Mouse (Mus musculus) spleen, adult 2 months (tissue): ENCODE results near the gene Gtf2a2.

Experiments
- CTCF ChIP-seq: fragments of 200-500 bp; IDR thresholded peaks from 2 replicates; pipeline ENCODE4 v1.5.1; 2011; ENCODE audit warnings: mild to moderate bottlenecking, inconsistent platforms; ENCODE audit not compliant: insufficient read depth, insufficient read length, insufficient replicate concordance; ENCODE audit errors: extremely low read depth
- POLR2A ChIP-seq: fragments of 200-500 bp; IDR thresholded peaks from 2 replicates; pipeline ENCODE4 v1.6.1; 2011; ENCODE audit warnings: low read depth, low read length, inconsistent platforms

DNA sequence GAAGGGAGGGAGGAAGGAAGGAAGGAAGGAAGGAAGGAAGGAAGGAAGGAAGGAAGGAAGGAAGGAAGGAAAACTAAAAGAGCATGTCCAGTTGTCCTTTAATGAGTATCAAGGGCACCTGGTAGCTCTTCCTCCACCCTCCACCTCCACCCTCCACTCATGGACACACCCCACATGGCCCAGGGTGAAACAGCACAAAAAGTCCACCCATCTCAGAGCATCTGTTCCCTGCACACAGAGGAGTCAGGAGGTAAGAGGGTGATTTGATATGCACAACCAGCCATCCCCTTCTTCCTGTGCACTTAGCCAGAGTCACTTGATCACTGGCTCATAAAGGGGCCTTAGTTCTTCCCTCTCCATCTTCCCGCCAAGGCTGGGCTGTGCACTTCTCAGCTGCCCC is 30.6 kb downstream of the Gtf2a2 start:
- TF ChIP-seq CTCF: no peak
- TF ChIP-seq POLR2A: no peak
